Mouse (Mus musculus): ENCODE measurements around the gene Gm49361.

DNA sequence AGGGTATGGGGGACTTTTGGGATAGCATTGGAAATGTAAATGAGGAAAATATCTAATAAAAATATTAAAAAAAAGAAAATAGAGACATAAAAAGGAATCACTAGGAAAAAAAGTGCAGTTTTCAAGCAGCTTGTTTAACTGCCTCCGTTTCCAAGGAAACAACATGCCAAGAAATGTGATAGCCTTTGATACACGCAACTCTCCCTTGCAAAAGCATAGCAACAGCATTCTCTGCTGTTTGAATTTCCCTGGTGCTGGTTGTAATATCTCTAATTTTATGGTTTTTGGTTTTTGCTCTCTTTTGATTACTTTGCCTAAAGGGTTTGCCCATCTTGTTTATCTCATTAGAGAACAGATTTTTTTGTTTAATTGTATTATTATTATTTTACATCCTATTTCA is 70.4 kb downstream of the Gm49361 start:
- no peak for TF ChIP-seq HCFC1 (IDR thresholded peaks at IDR 0.05; ENCODE audit: borderline replicate concordance, insufficient read depth, low read length)
- no peak for TF ChIP-seq ZNF384 (IDR thresholded peaks at IDR 0.05; ENCODE audit: low read depth, low read length)
- TF ChIP-seq CHD2 (IDR thresholded peaks at IDR 0.05; ENCODE audit: low read depth, low read length) = no peak

Data from ES-E14 (cell line).